Mouse (Mus musculus) Patski (cell line): ENCODE data around the gene Eif2b5. TPM values are rescaled to one million over a fixed set of nuclear protein-coding genes. Genes with fewer than 3 reads are reported as not detected.
"Not testable (repeated sequence)": the region's sequence is repeated elsewhere in the genome, so short reads cannot be mapped to it uniquely, and the experiment has no call there.

ENCODE experiments used
- ATAC-seq: fragments of 100-300 bp; one replicate; pipeline ENCODE4 v1.8.0; 2021
- CTCF ChIA-PET: fragments of 350-600 bp; sonication (Branson Sonifier 250); formaldehyde crosslinking; loops from one replicate; lab custom pipeline; 2022; ENCODE audit warnings: inconsistent platforms; lab: Charles Lee
- POLR2A ChIA-PET: fragments of 350-600 bp; sonication (Branson Sonifier 250); formaldehyde crosslinking; loops from one replicate; lab custom pipeline; 2022; ENCODE audit warnings: antibody characterized with exemption, inconsistent platforms; lab: Charles Lee
- DNase-seq: peaks from one replicate; pipeline ENCODE4 v3.0.0-alpha.2; 2011; ENCODE audit warnings: low read depth, low spot score
- H3K27me3 ChIP-seq: fragments of 371-371 bp; one replicate; pipeline ENCODE4 v1.5.1; 2021
- CTCF ChIP-seq: fragments of 100-300 bp; IDR thresholded peaks from one replicate; pipeline ENCODE4 v1.5.1; 2021
- in situ Hi-C: fragments of 300-500 bp; cut with MboI; formaldehyde crosslinking; loops from 3 replicates; pipeline ENCODE4 v1.11.1; 2018; ENCODE audit warnings: low pct_unique_long_range_greater_than_20kb, mixed read lengths
- polyA plus RNA-seq: library from polyadenylated mRNA; unstranded; gene quantifications from one replicate; pipeline ENCODE4 v1.2.3, GENCODE M21; 2021

Eif2b5 gene
- polyA plus RNA-seq, result 82.8 TPM

DNA sequence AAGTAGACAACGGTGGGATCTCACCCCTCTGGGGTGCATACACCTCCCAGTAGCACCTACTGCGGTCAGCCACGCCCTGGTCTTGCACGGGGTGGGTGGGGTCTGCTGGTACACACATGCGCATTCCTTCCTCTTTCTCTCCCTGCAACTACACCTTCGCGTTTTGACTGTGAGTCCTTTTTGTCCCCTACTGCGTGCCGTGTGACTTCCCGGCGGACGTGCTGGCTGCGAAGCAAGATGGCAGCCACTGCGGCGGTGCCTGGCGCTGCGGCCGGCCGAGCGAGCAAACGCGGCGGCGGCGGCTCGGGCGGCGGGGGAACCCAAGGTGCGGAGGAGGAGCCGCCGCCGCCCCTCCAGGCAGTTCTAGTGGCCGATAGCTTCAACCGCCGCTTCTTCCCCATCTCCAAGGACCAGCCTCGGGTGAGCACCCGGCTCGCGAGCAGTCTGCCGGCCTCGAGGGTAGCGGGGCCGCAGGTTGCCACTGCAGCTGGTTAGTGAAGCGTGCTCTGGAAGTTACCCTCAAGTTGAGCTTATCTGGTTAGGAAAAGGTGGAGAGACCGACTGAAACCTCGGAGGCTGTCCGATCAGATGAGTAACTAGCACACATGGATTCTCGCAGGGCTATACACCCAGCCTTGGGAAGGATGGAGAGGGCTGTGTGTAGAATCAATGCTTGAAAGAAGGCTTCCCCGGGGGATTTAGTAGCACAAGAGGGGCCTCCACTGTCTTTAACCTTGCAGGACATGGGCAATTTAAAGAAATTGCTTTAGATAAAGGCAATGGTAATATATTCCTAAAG, at the start of gene Eif2b5:
Gene Eif2b5 (plus strand): TSS at position 141 of the 799 bp plus-strand sequence.
- TF ChIP-seq CTCF, result no peak
- CTCF ChIA-PET, result interaction anchor here (0.8 kb wide), 1 partner anchor 112 kb away, joined by 4 read pairs; the partner anchor contains the start of genes Alg3, Eef1akmt4 and Gm49333
- DNase-seq (peak; percentile 58), ATAC-seq (peak; percentile 72)
- no peaks in the 10 kb centered on the region for H3K27me3 ChIP-seq
- POLR2A ChIA-PET, result interaction anchor here (0.6 to 0.7 kb wide), 3 partner anchors 36 to 122 kb away, joined by 3 to 4 read pairs (median 3); partner anchors contain the start of genes Ap2m1 and Camk2n2
- in situ Hi-C loops, result no loop called here

DNA sequence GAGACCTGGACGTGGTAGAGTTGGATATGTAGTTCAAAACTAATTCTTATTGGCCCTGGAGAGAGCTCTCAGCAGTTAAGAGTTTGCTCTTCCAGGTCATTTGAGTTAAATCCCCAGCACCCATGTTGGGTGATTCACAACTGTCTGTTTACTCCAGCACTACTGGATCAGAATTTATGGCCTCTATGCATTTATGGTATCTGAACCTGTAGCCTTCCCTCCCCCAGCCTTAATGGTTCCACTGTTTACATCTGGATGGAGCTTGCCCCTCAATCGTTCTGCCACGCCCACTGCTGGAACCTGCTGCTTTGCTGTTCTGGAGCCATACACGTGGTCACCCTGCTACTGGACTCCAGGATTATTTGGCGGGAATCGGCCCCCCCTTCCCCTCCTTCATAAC, 46.8 kb upstream of the Eif2b5 start:
- no peak for DNase-seq
- H3K27me3 ChIP-seq, result no peaks in the 10 kb centered on the region
- POLR2A ChIA-PET, result no interaction called here
- no peak for TF ChIP-seq CTCF
- CTCF ChIA-PET, result interaction anchor here (1.3 kb wide), 1 partner anchor 26 kb away, joined by 3 read pairs; no protein-coding TSS in a partner anchor
- no peak for ATAC-seq
- in situ Hi-C loops, result no loop called here

DNA sequence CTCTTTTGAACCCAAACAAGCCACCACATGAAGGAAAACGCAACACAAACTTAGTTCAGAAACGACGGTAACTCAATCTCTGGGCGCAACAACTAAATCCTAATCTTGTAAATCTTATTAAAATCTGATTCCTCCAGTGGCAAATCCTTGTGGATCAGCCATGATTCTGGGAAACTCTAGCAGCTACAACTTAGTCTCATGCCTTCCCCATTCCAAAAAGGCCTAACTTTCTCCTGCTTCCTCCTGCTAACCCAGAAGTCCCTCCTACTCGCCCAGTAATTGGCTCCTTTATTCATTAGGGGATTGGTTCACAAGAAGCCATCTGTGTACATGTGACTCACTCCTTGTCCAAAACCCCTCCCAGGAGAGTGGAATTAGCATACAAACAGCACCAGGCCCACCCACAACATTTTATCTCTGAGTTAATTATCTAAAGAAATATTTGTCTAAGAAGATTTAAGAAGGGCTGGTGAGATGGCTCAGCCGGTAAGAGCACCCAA, 44.4 kb upstream of the Eif2b5 start:
- ChIA-PET POLR2A (no interaction called here), CTCF (no interaction called here)
- TF ChIP-seq CTCF, result no peak
- no peak for DNase-seq
- no peaks in the 10 kb centered on the region for H3K27me3 ChIP-seq
- no peak for ATAC-seq
- in situ Hi-C loops, result no loop called here

DNA sequence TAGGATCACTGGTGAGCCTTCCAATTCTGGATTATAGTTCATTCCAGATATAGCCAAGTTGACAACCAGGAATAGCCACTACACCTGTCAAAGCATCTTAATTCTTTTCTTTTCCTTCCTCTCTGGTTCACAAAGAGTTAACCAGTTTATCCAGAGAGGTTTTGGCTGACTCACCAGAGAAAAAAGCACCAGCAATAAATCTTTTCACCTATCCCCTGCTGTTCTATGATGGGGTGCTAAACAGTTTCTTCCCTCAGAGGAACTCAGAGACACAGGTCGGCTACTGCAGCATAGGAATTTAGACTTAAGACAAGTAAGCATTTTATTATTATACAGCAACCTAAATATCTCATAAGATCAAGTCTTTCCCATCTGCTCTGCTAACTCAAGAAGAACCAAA, 42.5 kb upstream of the Eif2b5 start:
- CTCF ChIA-PET, result no interaction called here
- DNase-seq, result no peak
- POLR2A ChIA-PET, result no interaction called here
- H3K27me3 ChIP-seq, result no peaks in the 10 kb centered on the region
- TF ChIP-seq CTCF, result no peak
- no peak for ATAC-seq
- in situ Hi-C loops, result no loop called here

DNA sequence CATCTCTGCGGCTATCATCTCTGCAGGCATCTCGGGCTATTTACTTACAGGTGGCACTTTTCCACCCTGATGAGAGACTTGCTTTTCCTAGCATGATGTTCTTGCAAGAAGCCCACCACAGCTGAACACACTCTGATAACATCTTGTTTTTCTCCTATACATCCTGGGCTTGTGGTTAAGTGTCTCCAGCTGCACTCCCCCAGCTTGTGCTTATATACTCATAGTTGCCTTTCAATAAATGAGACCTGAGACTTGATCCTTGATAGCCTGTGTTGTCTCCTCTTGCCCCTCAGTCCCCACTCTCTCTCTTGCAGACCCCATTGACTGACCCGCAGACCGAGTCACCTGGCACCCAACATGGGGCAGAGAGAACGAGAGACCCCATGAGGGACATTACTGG, 39.9 kb upstream of the Eif2b5 start:
- ATAC-seq, in situ Hi-C loops, H3K27me3 ChIP-seq, POLR2A ChIA-PET, CTCF ChIA-PET, DNase-seq: not testable (repeated sequence)

DNA sequence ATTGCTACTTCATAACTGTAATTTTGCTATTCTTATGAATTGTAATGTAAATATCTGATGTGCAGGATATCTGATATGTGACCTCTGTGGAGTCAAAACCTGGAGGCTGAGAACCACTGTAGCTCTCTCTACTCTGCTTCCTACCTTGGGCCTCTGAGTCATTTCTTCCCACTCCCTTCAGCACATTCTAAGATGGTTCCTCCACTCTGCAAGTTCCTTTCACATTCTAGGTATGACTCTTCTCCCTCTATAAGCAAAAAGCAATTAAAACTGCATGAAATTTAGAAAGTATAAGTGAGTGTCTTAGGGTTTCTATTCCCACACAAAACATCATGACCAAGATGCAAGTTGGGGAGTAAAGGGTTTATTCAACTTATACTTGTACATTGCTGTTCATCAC, 33.9 kb upstream of the Eif2b5 start:
- H3K27me3 ChIP-seq, result no peaks in the 10 kb centered on the region
- DNase-seq, result no peak
- POLR2A ChIA-PET, result no interaction called here
- ATAC-seq, result no peak
- CTCF ChIA-PET, result no interaction called here
- no peak for TF ChIP-seq CTCF
- in situ Hi-C loops, result no loop called here

DNA sequence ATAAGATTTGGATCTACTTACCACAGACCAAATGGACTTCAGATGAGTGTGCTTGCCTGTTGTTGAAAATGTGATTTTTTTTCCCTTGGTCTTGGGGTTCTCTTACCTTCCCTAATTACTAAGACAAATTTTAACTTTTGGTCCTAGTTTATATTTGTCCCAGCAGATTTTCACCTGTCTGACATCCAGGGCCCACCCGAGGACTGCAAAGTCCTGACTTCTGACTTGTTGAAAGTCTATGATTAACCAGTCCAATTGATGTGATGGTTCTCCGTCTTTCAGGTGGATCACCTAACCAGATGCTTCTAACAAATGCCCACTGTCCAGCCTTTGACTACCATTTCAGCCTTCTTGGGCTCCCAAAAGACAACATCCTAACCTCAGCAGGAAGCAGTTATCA, 27.6 kb upstream of the Eif2b5 start:
- ATAC-seq, result no peak
- no peak for TF ChIP-seq CTCF
- no peaks in the 10 kb centered on the region for H3K27me3 ChIP-seq
- POLR2A ChIA-PET, result no interaction called here
- CTCF ChIA-PET, result no interaction called here
- no peak for DNase-seq
- in situ Hi-C loops, result no loop called here

DNA sequence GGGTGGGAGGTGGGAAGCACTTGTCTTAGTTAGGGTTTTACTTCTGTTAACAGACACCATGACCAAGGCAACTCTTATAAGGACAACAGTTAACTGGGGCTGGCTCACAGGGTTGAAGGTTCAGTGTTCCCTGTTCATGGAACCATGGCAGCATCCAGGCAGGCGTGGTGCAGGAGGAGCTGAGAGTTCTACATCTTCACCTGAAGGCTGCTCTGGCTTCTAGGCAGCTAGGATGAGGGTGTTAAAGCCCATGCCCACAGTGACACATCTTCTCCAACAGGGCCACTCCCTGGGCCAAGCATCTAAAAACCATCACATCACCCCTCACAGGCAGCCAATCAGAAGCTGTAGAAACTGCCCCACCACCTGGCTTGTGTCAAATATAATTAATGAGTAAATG, 26.9 kb upstream of the Eif2b5 start:
- ATAC-seq (no peak), DNase-seq (no peak)
- no peaks in the 10 kb centered on the region for H3K27me3 ChIP-seq
- ChIA-PET CTCF (no interaction called here), POLR2A (no interaction called here)
- in situ Hi-C loops, result no loop called here
- no peak for TF ChIP-seq CTCF

DNA sequence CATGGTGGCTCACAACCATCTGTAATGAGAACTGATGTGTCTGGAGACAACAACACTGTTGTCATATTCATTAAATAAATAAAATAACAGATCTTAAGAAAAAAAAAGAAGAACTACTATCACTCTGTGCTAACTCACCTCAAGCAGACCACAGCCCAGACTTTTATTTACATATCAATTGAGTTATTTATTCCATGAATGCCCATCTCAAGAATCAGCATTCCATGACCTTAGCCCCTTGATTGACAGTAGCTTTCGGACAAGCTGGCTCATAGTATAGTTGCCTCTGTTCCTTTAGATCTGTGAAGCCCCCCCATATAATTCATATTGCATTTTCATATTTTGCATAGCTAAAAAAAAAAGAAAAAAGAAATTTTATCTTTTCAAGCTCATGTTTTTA, 24.9 kb upstream of the Eif2b5 start:
- CTCF ChIA-PET, result no interaction called here
- POLR2A ChIA-PET, result no interaction called here
- ATAC-seq (no peak), DNase-seq (no peak)
- no peak for TF ChIP-seq CTCF
- in situ Hi-C loops, result no loop called here
- no peaks in the 10 kb centered on the region for H3K27me3 ChIP-seq

DNA sequence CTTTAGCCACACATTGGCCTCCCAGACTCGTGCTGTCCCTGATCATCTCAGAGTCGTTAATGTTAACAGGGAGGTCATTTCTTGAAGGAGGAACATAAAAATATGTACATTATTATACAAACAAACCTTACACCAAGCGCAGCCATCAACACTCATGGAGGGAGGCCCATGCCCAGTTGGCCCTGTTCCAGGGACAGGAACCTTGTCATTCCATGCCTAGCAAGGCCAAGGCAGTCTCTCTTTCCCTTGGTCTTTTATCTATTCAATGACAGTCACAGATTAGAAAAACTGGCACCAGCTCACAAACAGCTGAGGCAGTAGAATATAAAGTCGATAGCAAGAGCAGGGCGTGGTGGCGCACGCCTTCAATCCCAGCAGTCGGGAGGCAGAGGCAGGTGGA, 24.4 kb upstream of the Eif2b5 start:
- ATAC-seq (no peak), DNase-seq (no peak)
- no peaks in the 10 kb centered on the region for H3K27me3 ChIP-seq
- TF ChIP-seq CTCF, result no peak
- ChIA-PET CTCF (no interaction called here), POLR2A (no interaction called here)
- in situ Hi-C loops, result no loop called here

DNA sequence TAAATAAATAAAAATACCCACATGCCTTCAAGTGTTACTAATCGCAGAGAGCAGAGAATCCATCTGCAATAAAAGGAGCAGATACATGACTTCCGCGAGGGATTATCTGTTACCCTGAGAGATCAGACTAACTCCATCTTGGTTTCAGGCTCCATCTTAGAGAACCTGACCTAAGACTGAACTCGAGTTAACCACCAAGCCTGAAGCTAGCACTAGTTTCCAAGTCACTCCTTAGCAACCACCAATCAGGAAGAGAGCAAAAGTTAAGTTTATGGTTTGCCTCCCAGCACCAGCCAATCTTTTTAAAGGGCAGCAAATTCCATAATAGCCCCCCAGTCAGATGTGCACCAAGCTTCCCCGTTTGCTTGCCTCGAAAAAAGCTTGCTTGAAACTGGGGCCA, 23.8 kb upstream of the Eif2b5 start:
- no peaks in the 10 kb centered on the region for H3K27me3 ChIP-seq
- no peak for DNase-seq
- ChIA-PET POLR2A (no interaction called here), CTCF (no interaction called here)
- no peak for ATAC-seq
- TF ChIP-seq CTCF, result no peak
- in situ Hi-C loops, result no loop called here
